Mouse (Mus musculus): ENCODE data around the gene 4931428L18Rik. TPM values are rescaled to one million over a fixed set of nuclear protein-coding genes. Genes with fewer than 3 reads are reported as not detected.
A peak's percentile ranks its signal among the peaks of the same experiment; 100 is the strongest.

The 4931428L18Rik gene
- polyA plus RNA-seq, 1 experiment from 2014 or later: 0.25 TPM

GRCm38 (mm10) chr1:31113466-31113865 lies 109.0 kb downstream of the 4931428L18Rik start:
- no peaks in the 10 kb centered on the region for H3K9me3 ChIP-seq (replicated peaks; ENCODE audit: control insufficient read depth, low read length)
- no peak overlapping the region for H3K4me2 ChIP-seq (ENCODE audit: low read depth, low read length)
- no peak for ATAC-seq (ENCODE audit: insufficient read depth, low FRiP score)
- no peak overlapping the region for H3K9ac ChIP-seq (ENCODE audit: low read length)
- H3K4me1 ChIP-seq (ENCODE audit: control insufficient read depth, insufficient read depth, low read length): no peaks in the 10 kb centered on the region
- 61% methylated on average over 4 of the region's 4 CpGs for WGBS
- no peak overlapping the region for H3K27ac ChIP-seq (ENCODE audit: low read length)
- H3K4me3 ChIP-seq (replicated peaks; ENCODE audit: low read length): no peak overlapping the region
- H3K27me3 ChIP-seq (ENCODE audit: control insufficient read depth, insufficient read depth, low read length): no peaks in the 10 kb centered on the region
- H3K36me3 ChIP-seq (ENCODE audit: control insufficient read depth, insufficient read depth, low read length): no peaks in the 10 kb centered on the region

- Histone ChIP-seq H3K27me3 (ENCODE audit: control insufficient read depth, insufficient read depth, low read length) (no peaks in the 10 kb centered on the region), H3K9ac (ENCODE audit: low read length) (no peak overlapping the region), H3K36me3 (ENCODE audit: control insufficient read depth, insufficient read depth, low read length) (no peaks in the 10 kb centered on the region), H3K4me3 (replicated peaks; ENCODE audit: low read length) (no peak overlapping the region), H3K4me1 (ENCODE audit: control insufficient read depth, insufficient read depth, low read length) (peaks cover 4% of the 10 kb centered on the region; the same call in 1 of the 2 replicates), H3K4me2 (ENCODE audit: low read depth, low read length) (no peak overlapping the region), H3K27ac (ENCODE audit: low read length) (no peak overlapping the region), H3K9me3 (replicated peaks; ENCODE audit: control insufficient read depth, low read length) (no peaks in the 10 kb centered on the region)
- WGBS: 86% methylated on average over 3 of the region's 3 CpGs
- ATAC-seq (ENCODE audit: insufficient read depth, low FRiP score): no peak
Observed at GRCm38 (mm10) chr1:31107961-31108360, 114.5 kb downstream of the 4931428L18Rik start.

- Histone ChIP-seq H3K27me3 (ENCODE audit: control insufficient read depth, insufficient read depth, low read length) (no peaks in the 10 kb centered on the region), H3K9me3 (replicated peaks; ENCODE audit: control insufficient read depth, low read length) (no peaks in the 10 kb centered on the region), H3K4me2 (ENCODE audit: low read depth, low read length) (no peak overlapping the region), H3K9ac (ENCODE audit: low read length) (no peak overlapping the region), H3K27ac (ENCODE audit: low read length) (peak overlapping the region; percentile 83), H3K36me3 (ENCODE audit: control insufficient read depth, insufficient read depth, low read length) (no peaks in the 10 kb centered on the region), H3K4me3 (replicated peaks; ENCODE audit: low read length) (no peak overlapping the region), H3K4me1 (ENCODE audit: control insufficient read depth, insufficient read depth, low read length) (peaks cover 12% of the 10 kb centered on the region)
- WGBS: 44% methylated on average over 12 of the region's 12 CpGs
- peak; percentile 75; the same call in 1 of the 2 replicates for ATAC-seq (ENCODE audit: insufficient read depth, low FRiP score)
Observed at GRCm38 (mm10) chr1:31102863-31103657, 119.4 kb downstream of the 4931428L18Rik start.

- Histone ChIP-seq H3K27me3 (ENCODE audit: control insufficient read depth, insufficient read depth, low read length) (no peaks in the 10 kb centered on the region), H3K9ac (ENCODE audit: low read length) (no peak overlapping the region), H3K4me2 (ENCODE audit: low read depth, low read length) (no peak overlapping the region), H3K27ac (ENCODE audit: low read length) (peak overlapping the region; percentile 83), H3K36me3 (ENCODE audit: control insufficient read depth, insufficient read depth, low read length) (no peaks in the 10 kb centered on the region), H3K9me3 (replicated peaks; ENCODE audit: control insufficient read depth, low read length) (no peaks in the 10 kb centered on the region), H3K4me1 (ENCODE audit: control insufficient read depth, insufficient read depth, low read length) (peaks cover 12% of the 10 kb centered on the region), H3K4me3 (replicated peaks; ENCODE audit: low read length) (no peak overlapping the region)
- ATAC-seq (ENCODE audit: insufficient read depth, low FRiP score): peak; percentile 58
- WGBS: 45% methylated on average over 2 of the region's 2 CpGs
Observed at GRCm38 (mm10) chr1:31102280-31102679, 120.2 kb downstream of the 4931428L18Rik start.

- no peak overlapping the region for H3K9ac ChIP-seq (ENCODE audit: low read length)
- no peak for ATAC-seq (ENCODE audit: insufficient read depth, low FRiP score)
- peaks cover 14% of the 10 kb centered on the region for H3K4me1 ChIP-seq (ENCODE audit: control insufficient read depth, insufficient read depth, low read length)
- no peaks in the 10 kb centered on the region for H3K9me3 ChIP-seq (replicated peaks; ENCODE audit: control insufficient read depth, low read length)
- no peak overlapping the region for H3K4me2 ChIP-seq (ENCODE audit: low read depth, low read length)
- H3K27ac ChIP-seq (ENCODE audit: low read length): no peak overlapping the region
- H3K4me3 ChIP-seq (replicated peaks; ENCODE audit: low read length): no peak overlapping the region
- no peaks in the 10 kb centered on the region for H3K27me3 ChIP-seq (ENCODE audit: control insufficient read depth, insufficient read depth, low read length)
- WGBS: 68% methylated on average over 3 of the region's 3 CpGs
- no peaks in the 10 kb centered on the region for H3K36me3 ChIP-seq (ENCODE audit: control insufficient read depth, insufficient read depth, low read length)
Observed at GRCm38 (mm10) chr1:31097208-31097607, 125.3 kb downstream of the 4931428L18Rik start.

- no peaks in the 10 kb centered on the region for H3K27me3 ChIP-seq (ENCODE audit: control insufficient read depth, insufficient read depth, low read length)
- H3K36me3 ChIP-seq (ENCODE audit: control insufficient read depth, insufficient read depth, low read length): no peaks in the 10 kb centered on the region
- peaks cover 14% of the 10 kb centered on the region for H3K4me1 ChIP-seq (ENCODE audit: control insufficient read depth, insufficient read depth, low read length)
- H3K27ac ChIP-seq (ENCODE audit: low read length): peak overlapping the region; percentile 74
- H3K9me3 ChIP-seq (replicated peaks; ENCODE audit: control insufficient read depth, low read length): no peaks in the 10 kb centered on the region
- H3K4me3 ChIP-seq (replicated peaks; ENCODE audit: low read length): no peak overlapping the region
- H3K4me2 ChIP-seq (ENCODE audit: low read depth, low read length): no peak overlapping the region
- no peak overlapping the region for H3K9ac ChIP-seq (ENCODE audit: low read length)
- ATAC-seq (ENCODE audit: insufficient read depth, low FRiP score): peak; percentile 31; the same call in 1 of the 2 replicates
- 36% methylated on average over 2 of the region's 2 CpGs for WGBS
Observed at GRCm38 (mm10) chr1:31096466-31096793, 126.1 kb downstream of the 4931428L18Rik start.

GRCm38 (mm10) chr1:31095706-31096465 lies 126.6 kb downstream of the 4931428L18Rik start:
- H3K27ac ChIP-seq (ENCODE audit: low read length): peak overlapping the region; percentile 74

GRCm38 (mm10) chr1:31094792-31095191 lies 127.7 kb downstream of the 4931428L18Rik start:
- Histone ChIP-seq H3K9ac (ENCODE audit: low read length) (no peak overlapping the region), H3K36me3 (ENCODE audit: control insufficient read depth, insufficient read depth, low read length) (no peaks in the 10 kb centered on the region), H3K9me3 (replicated peaks; ENCODE audit: control insufficient read depth, low read length) (no peaks in the 10 kb centered on the region), H3K4me1 (ENCODE audit: control insufficient read depth, insufficient read depth, low read length) (peaks cover 11% of the 10 kb centered on the region; the same call in 1 of the 2 replicates), H3K27ac (ENCODE audit: low read length) (peak overlapping the region; percentile 74), H3K27me3 (ENCODE audit: control insufficient read depth, insufficient read depth, low read length) (no peaks in the 10 kb centered on the region), H3K4me2 (ENCODE audit: low read depth, low read length) (no peak overlapping the region), H3K4me3 (replicated peaks; ENCODE audit: low read length) (no peak overlapping the region)
- ATAC-seq (ENCODE audit: insufficient read depth, low FRiP score): peak; percentile 85
- WGBS: 30% methylated on average over 3 of the region's 3 CpGs

More at GRCm38 (mm10) chr1:31095706-31096465, 126.6 kb downstream of the 4931428L18Rik start:
- no peak for ATAC-seq (ENCODE audit: insufficient read depth, low FRiP score)
- Histone ChIP-seq H3K27me3 (ENCODE audit: control insufficient read depth, insufficient read depth, low read length) (no peaks in the 10 kb centered on the region), H3K4me1 (ENCODE audit: control insufficient read depth, insufficient read depth, low read length) (peaks cover 11% of the 10 kb centered on the region), H3K4me2 (ENCODE audit: low read depth, low read length) (no peak overlapping the region), H3K4me3 (replicated peaks; ENCODE audit: low read length) (no peak overlapping the region), H3K36me3 (ENCODE audit: control insufficient read depth, insufficient read depth, low read length) (no peaks in the 10 kb centered on the region), H3K9me3 (replicated peaks; ENCODE audit: control insufficient read depth, low read length) (no peaks in the 10 kb centered on the region), H3K9ac (ENCODE audit: low read length) (no peak overlapping the region)
- 34% methylated on average over 5 of the region's 5 CpGs for WGBS

- no peaks in the 10 kb centered on the region for H3K36me3 ChIP-seq (ENCODE audit: control insufficient read depth, insufficient read depth, low read length)
- no peak for ATAC-seq (ENCODE audit: insufficient read depth, low FRiP score)
- no peaks in the 10 kb centered on the region for H3K27me3 ChIP-seq (ENCODE audit: control insufficient read depth, insufficient read depth, low read length)
- H3K9ac ChIP-seq (ENCODE audit: low read length): no peak overlapping the region
- no peak overlapping the region for H3K4me2 ChIP-seq (ENCODE audit: low read depth, low read length)
- WGBS: 61% methylated on average over 1 of the region's 1 CpGs
- H3K4me1 ChIP-seq (ENCODE audit: control insufficient read depth, insufficient read depth, low read length): peaks cover 11% of the 10 kb centered on the region; the same call in 1 of the 2 replicates
- no peaks in the 10 kb centered on the region for H3K9me3 ChIP-seq (replicated peaks; ENCODE audit: control insufficient read depth, low read length)
- no peak overlapping the region for H3K4me3 ChIP-seq (replicated peaks; ENCODE audit: low read length)
- peak overlapping the region; percentile 29; the same call in 1 of the 2 replicates for H3K27ac ChIP-seq (ENCODE audit: low read length)
Observed at GRCm38 (mm10) chr1:31093939-31094338, 128.5 kb downstream of the 4931428L18Rik start.

Data from stomach, embryonic 16.5 days (tissue).